Mouse (Mus musculus): ENCODE data around the gene Snrnp40. TPM values are rescaled to one million over a fixed set of nuclear protein-coding genes. Genes with fewer than 3 reads are reported as not detected.

The Snrnp40 gene
- total RNA-seq, 1 experiment from 2014 or later = 36.3 TPM

GRCm38 (mm10) chr4:130380418-130380817 lies 20.5 kb downstream of the Snrnp40 start:
- DNase-seq = no peak

- DNase-seq = no peak
Measured at GRCm38 (mm10) chr4:130387256-130387655, 27.3 kb downstream of the Snrnp40 start.

GRCm38 (mm10) chr4:130389496-130389895 lies 29.6 kb downstream of the Snrnp40 start:
- peak; percentile 36 for DNase-seq

- no peak for DNase-seq
Measured at GRCm38 (mm10) chr4:130389927-130390326, 30.0 kb downstream of the Snrnp40 start.

- DNase-seq = no peak
Measured at GRCm38 (mm10) chr4:130391265-130391664, 31.3 kb downstream of the Snrnp40 start.

Other genes with a start within 250 kb of the Snrnp40 start
- gene Hcrtr1, start 220.8 kb upstream of the Snrnp40 start, total RNA-seq (2021) = 0.57 and 0.76 TPM in 2 replicates
- 77.1 and 111 TPM in 2 replicates for gene Tinagl1, start 185.0 kb upstream of the Snrnp40 start, total RNA-seq (2021)
- gene Gm853, start 137.7 kb upstream of the Snrnp40 start, total RNA-seq (2021) = not detected in 2 replicates
- 0.85 and 0.90 TPM in 2 replicates for gene Serinc2, start 80.9 kb upstream of the Snrnp40 start, total RNA-seq (2021)
- 44.7 and 45.0 TPM in 2 replicates for gene Fabp3, start 51.5 kb upstream of the Snrnp40 start, total RNA-seq (2021)
- gene Gm10570, start 51.5 kb upstream of the Snrnp40 start, total RNA-seq (2021) = not detected in 2 replicates
- 40.3 and 43.1 TPM in 2 replicates for gene Zcchc17, start 189 bp upstream of the Snrnp40 start, total RNA-seq (2021)
- 5.6 and 7.2 TPM in 2 replicates for gene Nkain1, start 214.0 kb downstream of the Snrnp40 start, total RNA-seq (2021)

All from adrenal gland, postnatal 25 days (tissue).